Mouse (Mus musculus): ENCODE measurements at regions not wholly inside any gene's neighbourhood (a gene's known extent, or its start where the extent isn't known, plus 50 kb on each side); places are given as distances from the start of the nearest gene placed in this dataset.

GRCm38 (mm10) chr5:12138961-12139360 is 221.1 kb downstream of the 4933402N22Rik start:
- no peak for TF ChIP-seq CTCF (IDR thresholded peaks at IDR 0.05; ENCODE audit: borderline replicate concordance, extremely low read depth, insufficient read depth, insufficient read length)
- no peak for TF ChIP-seq POLR2A (IDR thresholded peaks at IDR 0.05; ENCODE audit: borderline replicate concordance, extremely low read depth, insufficient read depth, insufficient read length, poor library complexity, severe bottlenecking)
